Mouse (Mus musculus) ES-Bruce4 (cell line): ENCODE data around the gene Cdc42bpb.
A peak's percentile ranks its signal among the peaks of the same experiment; 100 is the strongest.

Experiments
- CTCF ChIP-seq: IDR thresholded peaks from one replicate; pipeline ENCODE4 v1.8.1; 2011; ENCODE audit warnings: low read depth, low read length
- EP300 ChIP-seq: IDR thresholded peaks from 2 replicates; pipeline ENCODE4 v1.6.1; 2011; ENCODE audit warnings: low read depth, low read length; ENCODE audit not compliant: insufficient read depth
- POLR2A ChIP-seq: IDR thresholded peaks from one replicate; pipeline ENCODE4 v1.8.1; 2011; ENCODE audit warnings: low read length; ENCODE audit not compliant: insufficient read depth

DNA sequence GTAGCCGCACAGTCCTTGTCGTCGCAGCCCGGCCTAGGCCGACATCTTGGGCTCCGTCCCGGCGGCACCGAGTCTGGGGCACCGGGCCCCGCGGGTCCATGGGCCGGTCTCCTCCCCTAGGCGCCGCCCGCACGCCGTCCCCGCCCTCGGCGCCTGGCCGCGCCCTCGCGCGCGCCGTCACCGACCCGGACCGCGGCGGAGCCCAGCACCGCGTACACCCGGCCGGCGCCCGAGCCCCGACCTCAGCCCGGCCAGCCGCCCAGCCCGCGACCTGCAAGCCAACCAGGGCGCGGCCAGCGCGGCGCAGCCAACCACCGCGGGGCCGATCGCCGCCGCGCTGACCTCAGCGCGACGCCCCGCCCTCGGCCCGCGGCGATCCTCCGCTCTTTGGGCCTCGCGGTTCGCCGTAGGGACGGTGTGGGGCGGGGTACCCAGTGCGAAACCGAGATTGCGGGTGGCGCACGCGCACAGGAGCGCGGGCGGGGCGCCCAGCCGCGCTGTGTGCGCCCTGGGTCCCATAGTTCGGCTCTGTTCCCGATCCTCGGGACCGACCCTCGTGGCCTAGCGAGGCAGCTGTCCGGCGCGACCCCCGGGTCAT, at the start of gene Cdc42bpb:
- TF ChIP-seq EP300 (0 out of 2 replicates have a peak, but pooled peaks have one; percentile 36), CTCF (no peak), POLR2A (peak; percentile 52)
